Mouse (Mus musculus) ovary, postnatal 10 days (tissue): ENCODE results near the gene Parp6.

ENCODE experiments used
- DNase-seq: peaks from one replicate; pipeline ENCODE4 v3.0.0; 2022; ENCODE audit warnings: low spot score

Gene Parp6

DNA sequence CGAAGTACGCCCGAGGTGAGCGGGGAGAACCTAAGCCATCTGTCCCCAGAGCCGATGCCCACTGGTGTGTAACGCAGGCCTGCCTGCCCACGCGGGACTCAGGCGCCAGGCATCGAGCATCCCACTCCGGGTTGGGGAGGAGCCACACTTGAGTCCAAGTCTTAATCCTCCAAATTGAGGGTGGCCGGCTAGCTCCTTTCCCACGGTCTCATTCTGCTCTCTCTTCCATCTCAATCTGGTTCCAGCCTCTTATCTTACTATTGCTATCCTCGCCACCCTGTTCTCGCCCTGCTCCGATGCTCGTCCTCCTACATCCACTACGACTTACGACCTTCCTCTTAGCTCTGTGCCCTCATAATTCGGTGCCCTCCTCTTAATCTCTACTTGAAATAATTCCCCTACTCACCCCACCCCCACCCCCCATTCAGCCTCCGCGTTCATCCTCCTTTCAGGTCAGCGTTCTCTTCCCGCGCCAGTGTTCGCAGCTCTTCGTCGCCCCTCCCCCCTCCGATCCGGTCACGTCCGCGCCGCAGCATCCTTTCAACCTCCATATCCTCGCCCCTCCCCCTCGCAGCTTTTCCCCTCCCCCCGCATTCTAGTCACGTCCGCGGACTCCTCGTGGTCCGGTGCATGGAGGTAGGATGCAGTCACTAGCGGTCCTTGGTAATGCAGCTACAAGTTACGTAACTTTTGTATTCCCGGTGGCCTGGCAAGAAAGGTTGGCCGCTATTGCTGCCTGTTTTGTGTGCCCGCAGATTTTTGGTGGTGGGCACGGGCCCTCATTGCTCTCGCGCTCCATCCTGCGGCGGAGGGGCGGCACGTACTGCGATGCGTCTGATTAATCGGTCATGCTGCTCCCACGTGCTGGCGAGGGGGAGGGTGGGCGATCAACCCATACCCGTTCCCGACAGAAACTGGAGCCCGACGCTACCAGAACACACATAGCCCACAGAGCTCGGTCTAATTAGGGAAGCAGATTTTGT is 39.8 kb downstream of the Parp6 start:
- peak; percentile 33 for DNase-seq

GRCm38 (mm10) chr9:59658146-59658545 is 41.1 kb downstream of the Parp6 start:
- DNase-seq = no peak

DNA sequence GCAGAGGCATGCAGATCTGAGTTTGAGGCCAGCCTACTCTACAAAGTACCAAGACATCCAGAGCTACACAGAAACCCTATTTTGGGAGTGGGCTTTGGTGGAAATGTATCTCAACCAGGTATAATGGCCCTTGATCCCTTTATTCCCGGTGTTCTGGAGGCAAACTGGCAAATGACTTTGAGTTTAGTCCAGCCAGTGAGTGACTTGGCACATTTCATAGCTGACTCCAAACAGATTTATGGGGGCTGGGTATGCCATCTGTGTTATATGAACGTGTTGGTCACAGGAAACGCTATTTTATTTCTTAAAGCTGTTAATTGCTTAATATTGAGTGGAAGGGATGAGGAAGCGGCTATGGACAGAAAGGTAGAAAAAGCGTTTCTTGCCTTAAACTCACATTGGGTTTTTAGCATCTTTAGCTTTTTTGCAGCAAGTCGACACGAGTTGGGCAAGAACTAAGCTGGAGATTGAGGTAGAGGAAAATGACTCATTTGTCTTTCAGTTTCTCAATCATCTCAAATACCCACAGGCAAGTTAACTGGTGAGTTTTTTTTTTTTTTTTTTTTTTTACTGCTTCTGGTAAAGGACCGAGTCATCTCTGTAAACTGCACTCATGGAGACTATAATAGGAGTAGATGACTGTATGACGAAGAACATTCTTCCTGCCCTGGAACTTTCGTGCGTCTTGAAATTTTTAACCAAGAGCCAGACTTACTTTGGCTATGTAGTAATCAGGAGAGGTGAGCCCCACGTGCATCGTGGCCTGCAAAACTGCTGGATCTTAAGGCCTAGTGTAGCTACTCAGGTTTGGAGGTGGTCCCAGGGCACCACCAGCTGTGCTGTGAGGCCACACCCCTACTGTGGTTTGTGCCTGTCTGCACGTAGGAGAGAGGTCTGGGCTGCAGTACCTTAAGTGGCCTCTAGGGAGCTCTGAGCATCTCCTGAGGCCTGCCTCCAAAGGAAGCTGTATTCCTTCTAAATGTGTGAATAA is 42.2 kb downstream of the Parp6 start:
- peak; percentile 49 for DNase-seq

DNA sequence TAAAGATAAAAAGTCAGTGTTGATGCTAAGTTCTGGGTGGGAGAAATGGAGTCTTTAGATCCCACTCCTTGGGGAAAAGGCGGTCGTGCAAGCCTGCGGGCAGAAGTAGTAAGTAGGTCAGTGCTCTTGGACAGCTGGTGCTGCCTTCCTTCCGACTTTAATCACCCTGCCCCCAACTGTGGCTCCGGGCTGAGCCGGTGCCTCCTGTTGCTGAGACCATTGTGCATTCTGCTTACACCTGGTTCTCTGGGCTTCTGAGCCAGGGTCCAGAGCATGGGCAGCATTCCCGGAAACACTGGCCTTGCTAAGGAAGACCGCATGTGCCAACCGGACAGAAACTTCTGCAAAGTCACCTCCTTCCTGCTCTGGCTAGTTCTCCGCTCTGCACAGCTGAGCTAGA is 43.3 kb downstream of the Parp6 start:
- no peak for DNase-seq

- DNase-seq = no peak
These were observed 44.4 kb downstream of the Parp6 start for GRCm38 (mm10) chr9:59661298-59661975.

DNA sequence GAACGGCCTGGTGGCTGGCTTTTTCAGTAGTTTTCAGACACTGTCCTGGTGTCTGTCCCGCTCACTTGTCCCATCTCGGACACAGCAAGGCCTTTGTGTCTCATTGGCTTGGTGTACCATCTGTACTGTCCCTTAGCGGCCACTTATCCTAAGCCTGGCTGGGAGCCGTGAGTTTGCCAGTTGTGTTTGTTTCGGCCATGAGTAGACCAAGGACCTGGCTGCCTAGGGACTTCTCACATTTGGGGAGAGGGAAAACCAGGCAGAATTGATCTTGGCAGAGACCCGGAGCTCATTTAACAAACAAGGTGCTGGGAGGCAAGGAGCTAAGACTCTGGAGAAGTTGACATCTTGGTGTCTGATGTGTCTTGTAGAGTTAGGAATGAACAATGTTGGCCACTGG is 46.1 kb downstream of the Parp6 start:
- no peak for DNase-seq

DNA sequence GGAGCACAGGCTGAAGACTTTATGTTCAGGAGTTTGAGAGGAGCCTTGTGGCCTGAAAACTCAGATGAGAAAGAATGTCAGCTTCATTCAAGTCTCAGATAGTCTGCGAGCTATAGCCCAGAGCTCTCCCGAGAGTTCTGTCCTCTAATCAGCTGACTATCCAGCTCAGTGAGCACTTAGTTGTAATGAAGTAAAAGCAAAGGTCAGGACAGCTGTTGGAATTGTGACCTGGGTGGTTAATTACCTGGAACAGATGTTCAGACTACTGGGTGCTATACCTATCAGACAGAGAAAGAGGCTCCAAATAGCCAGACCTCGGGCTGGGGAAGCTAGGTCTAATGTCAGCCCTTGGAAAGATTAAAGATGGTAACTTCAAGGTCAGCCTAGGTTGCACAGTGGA is 46.9 kb downstream of the Parp6 start:
- DNase-seq = no peak

- DNase-seq = no peak
These were observed 47.7 kb downstream of the Parp6 start for GRCm38 (mm10) chr9:59664664-59665256.

GRCm38 (mm10) chr9:59666016-59666415 is 48.9 kb downstream of the Parp6 start:
- DNase-seq = no peak

DNA sequence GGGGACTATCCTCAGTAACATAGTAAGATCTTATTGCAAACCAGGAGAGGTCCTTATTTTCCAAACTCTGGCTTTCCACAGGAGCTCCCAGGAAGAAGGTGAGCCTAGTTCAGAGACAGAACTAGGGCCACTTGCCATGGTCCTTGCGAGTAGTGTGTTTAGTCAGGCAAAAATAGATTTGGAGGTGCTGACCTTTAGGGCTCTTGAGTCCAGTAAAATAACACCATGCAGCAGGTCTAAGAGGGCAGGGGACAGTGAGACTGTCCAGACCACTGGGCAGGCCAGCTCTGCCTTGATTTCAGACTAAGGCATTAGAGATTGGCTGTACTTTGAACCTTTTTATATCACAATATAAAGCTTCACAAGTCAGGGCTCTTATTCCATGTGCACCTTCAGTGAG is 49.7 kb downstream of the Parp6 start:
- DNase-seq = no peak

GRCm38 (mm10) chr9:59667250-59667649 is 50.2 kb downstream of the Parp6 start:
- DNase-seq = no peak

DNA sequence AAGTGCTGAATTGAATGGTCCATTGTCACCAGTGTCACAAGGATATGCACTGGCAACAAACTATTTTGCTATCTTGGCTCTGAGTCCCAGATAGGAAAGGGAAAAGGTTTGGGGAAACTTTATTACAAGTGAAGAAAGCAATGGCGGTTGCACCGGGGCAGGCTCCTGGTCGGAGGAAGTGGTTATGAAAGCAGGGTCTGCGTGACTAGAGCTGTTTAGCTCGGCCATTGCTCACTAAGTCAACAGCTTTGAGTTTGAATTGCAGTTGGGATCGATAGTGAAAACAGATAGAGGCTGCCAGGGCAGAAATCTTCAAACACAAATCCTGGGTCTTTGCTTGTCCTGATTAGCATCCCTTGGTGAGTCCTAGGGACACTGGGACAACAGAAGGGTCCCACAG is 50.8 kb downstream of the Parp6 start:
- no peak for DNase-seq

DNA sequence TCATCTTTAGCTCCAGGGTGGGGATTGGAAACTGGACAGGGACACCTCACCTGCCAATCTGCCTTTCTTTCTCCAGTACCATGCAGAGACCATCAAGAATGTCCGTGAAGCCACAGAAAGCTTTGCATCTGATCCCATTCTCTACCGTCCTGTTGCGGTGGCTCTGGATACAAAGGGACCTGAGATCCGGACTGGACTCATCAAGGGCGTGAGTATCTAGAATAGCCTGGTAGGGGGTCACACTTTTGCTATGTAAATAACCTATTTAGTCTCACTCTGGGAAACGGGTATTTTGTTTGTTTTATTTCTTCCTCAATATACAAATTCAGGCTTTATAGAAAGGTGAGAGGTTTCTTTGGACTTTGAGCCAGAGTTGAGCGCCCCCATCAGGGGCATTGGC is 51.4 kb downstream of the Parp6 start:
- DNase-seq = no peak

DNA sequence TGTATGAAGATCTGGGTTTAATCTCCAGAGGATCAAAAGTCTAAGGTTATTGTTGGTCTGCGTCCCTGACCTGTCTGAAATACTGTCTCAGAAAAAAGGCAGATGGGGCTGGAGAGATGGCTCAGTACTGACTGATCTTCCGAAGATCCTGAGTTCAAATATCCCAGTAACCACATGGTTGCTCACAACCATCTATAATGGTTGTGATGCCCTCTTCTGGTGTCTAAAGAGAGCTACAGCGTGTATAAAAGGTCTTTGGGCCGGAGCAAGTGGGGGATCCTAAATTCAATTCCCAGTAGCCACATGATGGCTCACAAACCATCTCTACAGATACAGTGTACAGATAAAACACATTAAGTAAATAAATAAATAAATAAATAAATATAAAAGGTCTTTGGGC is 52.1 kb downstream of the Parp6 start:
- DNase-seq = no peak

DNA sequence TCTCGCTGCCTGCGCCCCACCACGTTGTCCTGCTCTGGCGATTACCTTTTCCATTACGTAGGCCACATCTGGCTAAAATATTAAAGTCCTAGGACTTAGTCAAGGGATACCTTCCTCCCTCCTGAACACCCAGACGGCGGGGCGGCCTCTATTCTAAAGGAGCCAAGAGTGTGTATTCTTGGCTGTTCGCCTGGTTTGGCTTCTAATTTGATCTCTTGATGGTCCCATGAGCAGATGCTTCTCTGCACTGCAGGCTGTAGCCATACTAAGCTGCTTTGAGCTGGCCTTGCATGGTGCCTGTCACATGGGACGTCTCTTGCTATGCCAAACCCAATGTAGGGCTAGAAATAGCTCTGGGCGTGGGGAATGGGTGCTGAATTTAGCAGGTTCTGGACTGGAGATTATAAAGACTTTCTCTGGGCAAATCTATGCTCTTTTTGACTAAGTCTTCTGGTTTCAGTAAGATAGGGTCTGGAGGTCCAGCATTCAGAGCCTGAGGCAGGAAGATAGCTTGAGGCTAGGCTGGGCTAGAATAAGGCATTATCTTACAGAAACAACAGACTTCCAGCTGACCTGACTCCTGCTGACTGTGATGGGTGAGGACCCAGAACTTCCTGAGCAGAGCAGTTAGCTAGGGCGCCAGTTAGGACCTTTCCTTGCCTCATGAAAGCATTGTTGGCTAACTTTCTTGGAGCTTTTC is 55.3 kb downstream of the Parp6 start:
- no peak for DNase-seq

- no peak for DNase-seq
These were observed 56.3 kb downstream of the Parp6 start for GRCm38 (mm10) chr9:59673427-59673826.

GRCm38 (mm10) chr9:59675598-59675997 is 58.5 kb downstream of the Parp6 start:
- DNase-seq = no peak

- DNase-seq = no peak
These were observed 61.2 kb downstream of the Parp6 start for GRCm38 (mm10) chr9:59678313-59678712.

- DNase-seq = peak; percentile 46
These were observed 62.8 kb downstream of the Parp6 start, which contains the start of gene Gramd2 for GRCm38 (mm10) chr9:59679678-59680533. Gramd2 (plus strand) TSS chr9:59680144.

DNA sequence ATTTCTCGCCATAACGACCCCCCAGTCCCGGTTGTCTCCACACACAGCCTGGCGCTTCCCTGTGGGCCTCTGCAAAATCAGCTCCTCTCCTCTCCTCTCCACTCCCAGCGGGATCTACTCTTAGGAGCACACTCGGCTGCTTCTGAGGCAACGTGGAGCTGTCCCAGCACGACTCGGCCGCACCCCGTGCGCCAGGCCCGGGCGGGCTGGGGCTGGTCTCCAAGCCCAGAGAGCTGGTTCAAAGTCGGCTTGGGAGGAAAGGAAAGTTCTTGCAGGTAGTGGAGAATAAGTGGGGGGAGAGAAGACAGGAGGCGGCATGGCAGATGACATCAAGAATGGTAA is 63.4 kb downstream of the Parp6 start:
- no peak for DNase-seq
